Mouse (Mus musculus) MEL (cell line): ENCODE measurements around the gene Ndufs2. TPM values are rescaled to one million over a fixed set of nuclear protein-coding genes. Genes with fewer than 3 reads are reported as not detected.

Experiments used
- DNase-seq: peaks from one replicate; pipeline ENCODE4 v3.0.0; 2011; ENCODE audit warnings: low read depth, low spot score
- H3K27ac ChIP-seq: 2 replicates; pipeline ENCODE4 v1.5.1; 2012; ENCODE audit warnings: low read depth, mild to moderate bottlenecking, control low read depth, low read length, moderate library complexity; ENCODE audit not compliant: control insufficient read depth
- H3K27me3 ChIP-seq, 2 experiments: fragments of 150-350 bp in 1 of 2; sonication (generic) in 1 of 2; 2 replicates each; pipeline ENCODE4 v1.6.1; 2012; ENCODE audit warnings: low read length in 2 of 2, mild to moderate bottlenecking in 2 of 2, improper control_type of control experiment in 1 of 2, moderate library complexity in 1 of 2; ENCODE audit not compliant: insufficient read depth in 2 of 2, control insufficient read depth in 1 of 2
- H3K36me3 ChIP-seq, 2 experiments: 2 replicates each; pipeline ENCODE4 v1.6.1; 2012 to 2014; ENCODE audit warnings: low read length in 2 of 2, improper control_type of control experiment in 1 of 2, inconsistent platforms in 1 of 2, mild to moderate bottlenecking in 1 of 2; ENCODE audit not compliant: insufficient read depth in 2 of 2, control insufficient read depth in 1 of 2
- H3K4me1 ChIP-seq, 2 experiments: fragments of 150-350 bp in 1 of 2; sonication (generic) in 1 of 2; 2 replicates each; pipeline ENCODE4 v1.6.1; 2012; ENCODE audit warnings: low read length in 2 of 2, improper control_type of control experiment in 1 of 2, mild to moderate bottlenecking in 1 of 2; ENCODE audit not compliant: insufficient read depth in 2 of 2, control insufficient read depth in 1 of 2
- H3K4me3 ChIP-seq, 2 experiments: fragments of 150-350 bp in 1 of 2; sonication (generic) in 1 of 2; 2 replicates each; pipeline ENCODE4 v1.5.1; 2012; ENCODE audit warnings: low read depth in 2 of 2, low read length in 2 of 2, mild to moderate bottlenecking in 2 of 2, moderate library complexity in 2 of 2, control low read depth in 1 of 2, improper control_type of control experiment in 1 of 2; ENCODE audit not compliant: control insufficient read depth in 1 of 2, insufficient read depth in 1 of 2
- H3K79me2 ChIP-seq: 2 replicates; pipeline ENCODE4 v1.6.1; 2012; ENCODE audit warnings: mild to moderate bottlenecking, low read length, moderate library complexity; ENCODE audit not compliant: control insufficient read depth, poor library complexity, insufficient read depth
- H3K9ac ChIP-seq: 2 replicates; pipeline ENCODE4 v1.6.1; 2012; ENCODE audit warnings: low read depth, mild to moderate bottlenecking, control low read depth, low read length, moderate library complexity; ENCODE audit not compliant: control insufficient read depth, poor library complexity, severe bottlenecking
- H3K9me3 ChIP-seq: fragments of 150-350 bp; sonication (generic); replicated peaks from 2 replicates; pipeline ENCODE4 v1.6.1; 2012; ENCODE audit warnings: mild to moderate bottlenecking, low read length, improper control_type of control experiment, moderate library complexity; ENCODE audit not compliant: insufficient read depth
- CHD2 ChIP-seq: IDR thresholded peaks from 2 replicates; pipeline ENCODE4 v1.6.1; 2011; ENCODE audit warnings: low read length, improper control_type of control experiment
- ELF1 ChIP-seq: IDR thresholded peaks from 2 replicates; pipeline ENCODE4 v1.6.1; 2014; ENCODE audit warnings: low read depth, mild to moderate bottlenecking, inconsistent platforms, low read length, improper control_type of control experiment, moderate library complexity
- MAZ ChIP-seq: IDR thresholded peaks from 2 replicates; pipeline ENCODE4 v1.6.1; 2012; ENCODE audit warnings: low read depth, mild to moderate bottlenecking, inconsistent platforms, low read length, improper control_type of control experiment
- MEF2A ChIP-seq: IDR thresholded peaks from 2 replicates; pipeline ENCODE4 v1.6.1; 2014; ENCODE audit warnings: low read depth, mild to moderate bottlenecking, inconsistent platforms, low read length, improper control_type of control experiment; ENCODE audit not compliant: poor library complexity, insufficient replicate concordance, severe bottlenecking; ENCODE audit errors: extremely low read depth
- MYC ChIP-seq: IDR thresholded peaks from 2 replicates; pipeline ENCODE4 v1.6.1; 2011; ENCODE audit warnings: low read depth, mild to moderate bottlenecking, low read length, improper control_type of control experiment, moderate library complexity
- NELFE ChIP-seq: IDR thresholded peaks from 2 replicates; pipeline ENCODE4 v1.6.1; 2011; ENCODE audit warnings: low read depth, low read length, improper control_type of control experiment
- POLR2A ChIP-seq, 2 experiments: IDR thresholded peaks; 2 replicates each; pipeline ENCODE4 v1.6.1; 2011 to 2012; ENCODE audit warnings: low read length in 2 of 2, mild to moderate bottlenecking in 2 of 2, control low read depth in 1 of 2, improper control_type of control experiment in 1 of 2, low read depth in 1 of 2, moderate library complexity in 1 of 2; ENCODE audit not compliant: control insufficient read depth in 1 of 2, insufficient read depth in 1 of 2, poor library complexity in 1 of 2
- SIN3A ChIP-seq: IDR thresholded peaks from 2 replicates; pipeline ENCODE4 v1.6.1; 2012; ENCODE audit warnings: low read length, improper control_type of control experiment, inconsistent platforms
- TAL1 ChIP-seq: IDR thresholded peaks from 2 replicates; pipeline ENCODE4 v1.6.1; 2012; ENCODE audit warnings: mild to moderate bottlenecking, inconsistent platforms, low read length, moderate library complexity, mixed read lengths
- TCF12 ChIP-seq: IDR thresholded peaks from 2 replicates; pipeline ENCODE4 v1.6.1; 2014; ENCODE audit warnings: low read depth, mild to moderate bottlenecking, inconsistent platforms, low read length, improper control_type of control experiment, moderate library complexity
- UBTF ChIP-seq: IDR thresholded peaks from 2 replicates; pipeline ENCODE4 v1.6.1; 2012; ENCODE audit warnings: low read depth, mild to moderate bottlenecking, inconsistent platforms, low read length, improper control_type of control experiment, moderate library complexity, borderline replicate concordance; ENCODE audit not compliant: insufficient read depth
- USF2 ChIP-seq, 2 experiments: IDR thresholded peaks; 2 replicates each; pipeline ENCODE4 v1.6.1; 2011 to 2012; ENCODE audit warnings: improper control_type of control experiment in 2 of 2, low read length in 2 of 2, borderline replicate concordance in 1 of 2, inconsistent platforms in 1 of 2, low read depth in 1 of 2, mild to moderate bottlenecking in 1 of 2; ENCODE audit not compliant: insufficient read depth in 1 of 2
- ZC3H11A ChIP-seq: IDR thresholded peaks from 2 replicates; pipeline ENCODE4 v1.6.1; 2012; ENCODE audit warnings: low read depth, mild to moderate bottlenecking, inconsistent platforms, low read length, improper control_type of control experiment
- ZMIZ1 ChIP-seq: IDR thresholded peaks from 2 replicates; pipeline ENCODE4 v1.6.1; 2012; ENCODE audit warnings: low read depth, mild to moderate bottlenecking, inconsistent platforms, low read length, improper control_type of control experiment, moderate library complexity
- polyA plus RNA-seq, 2 experiments: library from polyadenylated mRNA; stranded (reverse) in 1 of 2; unstranded in 1 of 2; fragments of >175 nt in 1 of 2; fragments of >200 nt in 1 of 2; gene quantifications; 2 replicates each; pipeline versions ENCODE4 v1.2.1 to v1.2.4; 2012; ENCODE audit warnings: low replicate concordance in 2 of 2, low read depth in 1 of 2; ENCODE audit not compliant: insufficient read length in 2 of 2, insufficient read depth in 1 of 2, missing spikeins in 1 of 2
- total RNA-seq: library from RNA; depleted of rRNA; stranded (reverse); fragments of 300-350 nt; gene quantifications from 2 replicates; pipeline ENCODE4 v1.2.3, GENCODE M21; 2012

The Ndufs2 gene
- total and polyA plus RNA-seq, 3 experiments: 169 to 415 (median 292) TPM

GRCm38 (mm10) chr1:171231844-171232243 is 19.3 kb downstream of the Ndufs2 start:
- Histone ChIP-seq H3K4me3 (no peak overlapping the region), H3K27ac (no peak overlapping the region), H3K9ac (no peak overlapping the region), H3K9me3 (no peaks in the 10 kb centered on the region), H3K4me1 (peaks cover 0 to 10% of the 10 kb centered on the region in 2 experiments; a peak in 2 of 4 replicates), H3K79me2 (no peaks in the 10 kb centered on the region), H3K27me3 (no peaks in the 10 kb centered on the region), H3K36me3 (peaks cover 3 to 17% of the 10 kb centered on the region in 2 experiments; a peak in 3 of 4 replicates)
- no peak for DNase-seq
- TF ChIP-seq SIN3A (no peak), MAZ (no peak), CHD2 (no peak), ZC3H11A (no peak), MEF2A (no peak), POLR2A (IDR thresholded peaks at IDR 0.05; ENCODE audit: control insufficient read depth in 1 of 2, insufficient read depth in 1 of 2, low read depth in 1 of 2, low read length in 2 of 2, poor library complexity in 1 of 2) (no peak), UBTF (no peak), USF2 (IDR thresholded peaks at IDR 0.05; ENCODE audit: borderline replicate concordance in 1 of 2, insufficient read depth in 1 of 2, low read depth in 1 of 2, low read length in 2 of 2) (no peak), TCF12 (no peak)

- Histone ChIP-seq H3K4me1 (peaks cover 0 to 10% of the 10 kb centered on the region in 2 experiments; a peak in 2 of 4 replicates), H3K4me3 (no peak overlapping the region), H3K79me2 (no peaks in the 10 kb centered on the region), H3K9me3 (no peaks in the 10 kb centered on the region), H3K27me3 (no peaks in the 10 kb centered on the region), H3K9ac (no peak overlapping the region), H3K27ac (no peak overlapping the region), H3K36me3 (peaks cover 0 to 17% of the 10 kb centered on the region in 2 experiments; a peak in 2 of 4 replicates)
- TF ChIP-seq ZMIZ1 (no peak), NELFE (no peak), ELF1 (no peak)
- DNase-seq: no peak
Observed at GRCm38 (mm10) chr1:171230215-171230614, 21.0 kb downstream of the Ndufs2 start.

GRCm38 (mm10) chr1:171229750-171230149 is 21.4 kb downstream of the Ndufs2 start:
- H3K27ac ChIP-seq: no peak overlapping the region

More at GRCm38 (mm10) chr1:171229750-171230149, 21.4 kb downstream of the Ndufs2 start:
- H3K36me3 ChIP-seq: peaks cover 0 to 14% of the 10 kb centered on the region in 2 experiments; a peak in 2 of 4 replicates
- TF ChIP-seq TAL1 (no peak), MYC (no peak)
- no peak for DNase-seq
- no peaks in the 10 kb centered on the region for H3K27me3 ChIP-seq
- no peak overlapping the region for H3K4me3 ChIP-seq
- H3K79me2 ChIP-seq: no peaks in the 10 kb centered on the region
- no peaks in the 10 kb centered on the region for H3K9me3 ChIP-seq
- no peak overlapping the region for H3K9ac ChIP-seq
- H3K4me1 ChIP-seq: peaks cover 0 to 8% of the 10 kb centered on the region in 2 experiments; a peak in 2 of 4 replicates
